Mouse (Mus musculus) myocyte (in vitro differentiated cells): ENCODE measurements around the gene Iqcf1.

ENCODE experiments used
- CEBPB ChIP-seq: IDR thresholded peaks from 2 replicates; pipeline ENCODE4 v1.6.1; 2011; ENCODE audit warnings: mild to moderate bottlenecking, moderate library complexity; ENCODE audit not compliant: poor library complexity, insufficient read depth, severe bottlenecking
- E2F4 ChIP-seq: IDR thresholded peaks from one replicate; pipeline ENCODE4 v1.6.1; 2011; ENCODE audit warnings: mild to moderate bottlenecking, control low read depth, moderate library complexity; ENCODE audit not compliant: insufficient read depth
- POLR2AphosphoS2 ChIP-seq: IDR thresholded peaks from one replicate; pipeline ENCODE4 v1.6.1; 2011; ENCODE audit warnings: low read depth, control low read depth; ENCODE audit not compliant: insufficient read length

DNA sequence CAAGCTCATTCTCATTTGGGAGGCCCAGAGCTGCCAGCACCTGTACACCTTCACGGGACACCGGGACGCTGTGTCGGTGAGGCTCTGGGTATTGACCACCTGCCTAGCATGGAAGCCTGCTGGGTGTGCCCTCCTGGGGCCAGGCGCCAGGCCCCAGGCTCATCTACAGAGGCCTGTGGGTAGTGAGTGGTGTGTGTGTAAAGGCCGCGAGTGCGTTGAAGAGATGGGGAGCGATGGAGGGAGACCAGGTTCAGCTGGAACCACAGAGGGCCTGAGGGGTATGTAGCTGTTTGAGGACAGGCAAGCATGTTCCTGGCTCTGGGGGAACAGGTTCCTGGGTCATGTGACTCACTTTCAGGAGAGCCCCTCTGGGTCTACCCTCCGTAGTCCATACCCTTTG lies 16.6 kb upstream of the Iqcf1 start:
- no peak for TF ChIP-seq POLR2AphosphoS2
- no peak for TF ChIP-seq E2F4
- no peak for TF ChIP-seq CEBPB
